Mouse (Mus musculus) granulocyte monocyte progenitor cell, adult 5-6 weeks (primary cell): Measurements from ENCODE around the gene Tuba1c. TPM values are rescaled to one million over a fixed set of nuclear protein-coding genes. Genes with fewer than 3 reads are reported as not detected.
A peak's percentile ranks its signal among the peaks of the same experiment; 100 is the strongest.

ENCODE experiments used
- ATAC-seq: replicated peaks from 2 replicates; pipeline ENCODE4 v1.8.0; 2016; ENCODE audit warnings: mild to moderate bottlenecking, moderate TSS enrichment, inconsistent platforms; ENCODE audit not compliant: poor library complexity, severe bottlenecking
- total RNA-seq, 2 experiments: library from RNA; stranded (forward) in 1 of 2; stranded (reverse) in 1 of 2; fragments of 200-712, 200-1000 nt in 1 of 2; fragments of >200 nt in 1 of 2; fragmentation: Nextera tagmentation in 1 of 2; gene quantifications; 2 replicates each; pipeline ENCODE4 v1.2.3; 2014 to 2017

Gene Tuba1c
- total RNA-seq, 2 experiments from 2014 or later = 120 to 131 TPM

GRCm38 (mm10) chr15:99087253-99088075 is 57.8 kb downstream of the Tuba1c start, which contains the start of gene C1ql4:
Gene C1ql4 (minus strand): TSS chr15:99087817.
- ATAC-seq = 0 out of 2 replicates have a peak, but pooled peaks have one; percentile 24

Other genes starting within 250 kb of the Tuba1c start
- gene Wnt1, start 240.0 kb upstream of the Tuba1c start, total RNA-seq (2014; fragmentation: Nextera tagmentation) = not detected in 2 replicates
- not detected in 2 replicates for gene Wnt1, start 240.0 kb upstream of the Tuba1c start, total RNA-seq (2017)
- not detected in 2 replicates for gene Ddn, start 220.4 kb upstream of the Tuba1c start, total RNA-seq (2014; fragmentation: Nextera tagmentation)
- not detected in 2 replicates for gene Ddn, start 220.4 kb upstream of the Tuba1c start, total RNA-seq (2017)
- 34.2 and 63.8 TPM in 2 replicates for gene Prkag1, start 198.4 kb upstream of the Tuba1c start, total RNA-seq (2014; fragmentation: Nextera tagmentation)
- gene Prkag1, start 198.4 kb upstream of the Tuba1c start, total RNA-seq (2017) = 85.0 and 110 TPM in 2 replicates
- 59.0 and 81.0 TPM in 2 replicates for gene Kmt2d, start 158.7 kb upstream of the Tuba1c start, total RNA-seq (2014; fragmentation: Nextera tagmentation)
- 15.8 and 24.9 TPM in 2 replicates for gene Kmt2d, start 158.7 kb upstream of the Tuba1c start, total RNA-seq (2017)
- gene Rhebl1, start 135.4 kb upstream of the Tuba1c start, total RNA-seq (2014; fragmentation: Nextera tagmentation) = 14.3 and 25.5 TPM in 2 replicates
- 4.3 and 7.3 TPM in 2 replicates for gene Rhebl1, start 135.4 kb upstream of the Tuba1c start, total RNA-seq (2017)
- gene Dhh, start 131.4 kb upstream of the Tuba1c start, total RNA-seq (2014; fragmentation: Nextera tagmentation) = not detected in 2 replicates
- gene Dhh, start 131.4 kb upstream of the Tuba1c start, total RNA-seq (2017) = not detected in 2 replicates
- 3.5 and 8.5 TPM in 2 replicates for gene Lmbr1l, start 111.7 kb upstream of the Tuba1c start, total RNA-seq (2014; fragmentation: Nextera tagmentation)
- 7.7 and 11.9 TPM in 2 replicates for gene Lmbr1l, start 111.7 kb upstream of the Tuba1c start, total RNA-seq (2017)
- gene Tuba1b, start 95.3 kb upstream of the Tuba1c start, total RNA-seq (2014; fragmentation: Nextera tagmentation) = 2,030 and 2,397 TPM in 2 replicates
- 964 and 1,039 TPM in 2 replicates for gene Tuba1b, start 95.3 kb upstream of the Tuba1c start, total RNA-seq (2017)
- gene Gm49450, start 76.3 kb upstream of the Tuba1c start, total RNA-seq (2014; fragmentation: Nextera tagmentation) = not detected in 2 replicates
- gene Gm49450, start 76.3 kb upstream of the Tuba1c start, total RNA-seq (2017) = not detected in 2 replicates
- gene Tuba1a, start 76.2 kb upstream of the Tuba1c start, total RNA-seq (2014; fragmentation: Nextera tagmentation) = 21.3 and 34.8 TPM in 2 replicates
- gene Tuba1a, start 76.2 kb upstream of the Tuba1c start, total RNA-seq (2017) = 19.6 and 24.6 TPM in 2 replicates
- gene Prph, start 25.3 kb downstream of the Tuba1c start, total RNA-seq (2014; fragmentation: Nextera tagmentation) = not detected in 2 replicates
- not detected in 2 replicates for gene Prph, start 25.3 kb downstream of the Tuba1c start, total RNA-seq (2017)
- gene Troap, start 44.7 kb downstream of the Tuba1c start, total RNA-seq (2014; fragmentation: Nextera tagmentation) = 11.0 and 44.6 TPM in 2 replicates
- 21.5 and 24.9 TPM in 2 replicates for gene Troap, start 44.7 kb downstream of the Tuba1c start, total RNA-seq (2017)
- gene C1ql4, start 57.9 kb downstream of the Tuba1c start, total RNA-seq (2014; fragmentation: Nextera tagmentation) = not detected in 2 replicates
- gene C1ql4, start 57.9 kb downstream of the Tuba1c start, total RNA-seq (2017) = not detected in 2 replicates
- gene Dnajc22, start 63.3 kb downstream of the Tuba1c start, total RNA-seq (2014; fragmentation: Nextera tagmentation) = not detected in 2 replicates
- not detected in 2 replicates for gene Dnajc22, start 63.3 kb downstream of the Tuba1c start, total RNA-seq (2017)
- gene Spats2, start 96.0 kb downstream of the Tuba1c start, total RNA-seq (2014; fragmentation: Nextera tagmentation) = 0.85 TPM in 1 of 2 replicates, not detected in the other
- 0.46 and 1.0 TPM in 2 replicates for gene Spats2, start 96.0 kb downstream of the Tuba1c start, total RNA-seq (2017)
- gene Kcnh3, start 195.0 kb downstream of the Tuba1c start, total RNA-seq (2014; fragmentation: Nextera tagmentation) = not detected in 2 replicates
- not detected in 2 replicates for gene Kcnh3, start 195.0 kb downstream of the Tuba1c start, total RNA-seq (2017)
- gene Mcrs1, start 222.1 kb downstream of the Tuba1c start, total RNA-seq (2014; fragmentation: Nextera tagmentation) = 30.9 and 51.4 TPM in 2 replicates
- gene Mcrs1, start 222.1 kb downstream of the Tuba1c start, total RNA-seq (2017) = 44.0 and 48.0 TPM in 2 replicates